Mouse (Mus musculus) MEL (cell line): ENCODE measurements around the gene Rnf212b. TPM values are rescaled to one million over a fixed set of nuclear protein-coding genes. Genes with fewer than 3 reads are reported as not detected.

Experiments used
- DNase-seq: peaks from one replicate; pipeline ENCODE4 v3.0.0; 2011; ENCODE audit warnings: low read depth, low spot score
- H3K27ac ChIP-seq: 2 replicates; pipeline ENCODE4 v1.5.1; 2012; ENCODE audit warnings: low read depth, mild to moderate bottlenecking, control low read depth, low read length, moderate library complexity; ENCODE audit not compliant: control insufficient read depth
- H3K27me3 ChIP-seq, 2 experiments: fragments of 150-350 bp in 1 of 2; sonication (generic) in 1 of 2; 2 replicates each; pipeline ENCODE4 v1.6.1; 2012; ENCODE audit warnings: low read length in 2 of 2, mild to moderate bottlenecking in 2 of 2, improper control_type of control experiment in 1 of 2, moderate library complexity in 1 of 2; ENCODE audit not compliant: insufficient read depth in 2 of 2, control insufficient read depth in 1 of 2
- H3K36me3 ChIP-seq, 2 experiments: 2 replicates each; pipeline ENCODE4 v1.6.1; 2012 to 2014; ENCODE audit warnings: low read length in 2 of 2, improper control_type of control experiment in 1 of 2, inconsistent platforms in 1 of 2, mild to moderate bottlenecking in 1 of 2; ENCODE audit not compliant: insufficient read depth in 2 of 2, control insufficient read depth in 1 of 2
- H3K4me1 ChIP-seq, 2 experiments: fragments of 150-350 bp in 1 of 2; sonication (generic) in 1 of 2; 2 replicates each; pipeline ENCODE4 v1.6.1; 2012; ENCODE audit warnings: low read length in 2 of 2, improper control_type of control experiment in 1 of 2, mild to moderate bottlenecking in 1 of 2; ENCODE audit not compliant: insufficient read depth in 2 of 2, control insufficient read depth in 1 of 2
- H3K4me3 ChIP-seq, 2 experiments: fragments of 150-350 bp in 1 of 2; sonication (generic) in 1 of 2; 2 replicates each; pipeline ENCODE4 v1.5.1; 2012; ENCODE audit warnings: low read depth in 2 of 2, low read length in 2 of 2, mild to moderate bottlenecking in 2 of 2, moderate library complexity in 2 of 2, control low read depth in 1 of 2, improper control_type of control experiment in 1 of 2; ENCODE audit not compliant: control insufficient read depth in 1 of 2, insufficient read depth in 1 of 2
- H3K79me2 ChIP-seq: 2 replicates; pipeline ENCODE4 v1.6.1; 2012; ENCODE audit warnings: mild to moderate bottlenecking, low read length, moderate library complexity; ENCODE audit not compliant: control insufficient read depth, poor library complexity, insufficient read depth
- H3K9ac ChIP-seq: 2 replicates; pipeline ENCODE4 v1.6.1; 2012; ENCODE audit warnings: low read depth, mild to moderate bottlenecking, control low read depth, low read length, moderate library complexity; ENCODE audit not compliant: control insufficient read depth, poor library complexity, severe bottlenecking
- H3K9me3 ChIP-seq: fragments of 150-350 bp; sonication (generic); replicated peaks from 2 replicates; pipeline ENCODE4 v1.6.1; 2012; ENCODE audit warnings: mild to moderate bottlenecking, low read length, improper control_type of control experiment, moderate library complexity; ENCODE audit not compliant: insufficient read depth
- BHLHE40 ChIP-seq: IDR thresholded peaks from 2 replicates; pipeline ENCODE4 v1.6.1; 2012; ENCODE audit warnings: low read depth, mild to moderate bottlenecking, inconsistent platforms, low read length, improper control_type of control experiment, borderline replicate concordance
- CHD1 ChIP-seq: IDR thresholded peaks from 2 replicates; pipeline ENCODE4 v1.6.1; 2012; ENCODE audit warnings: low read depth, mild to moderate bottlenecking, inconsistent platforms, low read length, improper control_type of control experiment
- CHD2 ChIP-seq: IDR thresholded peaks from 2 replicates; pipeline ENCODE4 v1.6.1; 2011; ENCODE audit warnings: low read length, improper control_type of control experiment
- E2F4 ChIP-seq: IDR thresholded peaks from 2 replicates; pipeline ENCODE4 v1.6.1; 2011; ENCODE audit warnings: low read depth, low read length, improper control_type of control experiment, borderline replicate concordance
- ELF1 ChIP-seq: IDR thresholded peaks from 2 replicates; pipeline ENCODE4 v1.6.1; 2014; ENCODE audit warnings: low read depth, mild to moderate bottlenecking, inconsistent platforms, low read length, improper control_type of control experiment, moderate library complexity
- EP300 ChIP-seq, 2 experiments: IDR thresholded peaks; 2 replicates each; pipeline ENCODE4 v1.6.1; 2011; ENCODE audit warnings: improper control_type of control experiment in 2 of 2, low read length in 2 of 2, low read depth in 1 of 2, mild to moderate bottlenecking in 1 of 2
- ETS1 ChIP-seq: IDR thresholded peaks from 2 replicates; pipeline ENCODE4 v1.6.1; 2012; ENCODE audit warnings: low read depth, mild to moderate bottlenecking, inconsistent platforms, low read length, improper control_type of control experiment, moderate library complexity
- GATA1 ChIP-seq: IDR thresholded peaks from 2 replicates; pipeline ENCODE4 v1.6.1; 2011; ENCODE audit warnings: low read depth, low read length, improper control_type of control experiment
- HCFC1 ChIP-seq: IDR thresholded peaks from 2 replicates; pipeline ENCODE4 v1.6.1; 2012; ENCODE audit warnings: low read depth, mild to moderate bottlenecking, inconsistent platforms, low read length, improper control_type of control experiment, moderate library complexity
- MAFK ChIP-seq: IDR thresholded peaks from 2 replicates; pipeline ENCODE4 v1.6.1; 2011; ENCODE audit warnings: low read depth, mild to moderate bottlenecking, low read length, improper control_type of control experiment, borderline replicate concordance
- MAX ChIP-seq: IDR thresholded peaks from 2 replicates; pipeline ENCODE4 v1.6.1; 2011; ENCODE audit warnings: low read length, improper control_type of control experiment
- MEF2A ChIP-seq: IDR thresholded peaks from 2 replicates; pipeline ENCODE4 v1.6.1; 2014; ENCODE audit warnings: low read depth, mild to moderate bottlenecking, inconsistent platforms, low read length, improper control_type of control experiment; ENCODE audit not compliant: poor library complexity, insufficient replicate concordance, severe bottlenecking; ENCODE audit errors: extremely low read depth
- MXI1 ChIP-seq: IDR thresholded peaks from 2 replicates; pipeline ENCODE4 v1.6.1; 2011; ENCODE audit warnings: mild to moderate bottlenecking, low read depth, low read length, improper control_type of control experiment
- MYB ChIP-seq: IDR thresholded peaks from 2 replicates; pipeline ENCODE4 v1.6.1; 2011; ENCODE audit warnings: mild to moderate bottlenecking, low read depth, low read length, improper control_type of control experiment
- NELFE ChIP-seq: IDR thresholded peaks from 2 replicates; pipeline ENCODE4 v1.6.1; 2011; ENCODE audit warnings: low read depth, low read length, improper control_type of control experiment
- POLR2A ChIP-seq, 2 experiments: IDR thresholded peaks; 2 replicates each; pipeline ENCODE4 v1.6.1; 2011 to 2012; ENCODE audit warnings: low read length in 2 of 2, mild to moderate bottlenecking in 2 of 2, control low read depth in 1 of 2, improper control_type of control experiment in 1 of 2, low read depth in 1 of 2, moderate library complexity in 1 of 2; ENCODE audit not compliant: control insufficient read depth in 1 of 2, insufficient read depth in 1 of 2, poor library complexity in 1 of 2
- POLR2AphosphoS2 ChIP-seq: IDR thresholded peaks from 2 replicates; pipeline ENCODE4 v1.6.1; 2011; ENCODE audit warnings: low read length, improper control_type of control experiment
- POLR2AphosphoS5 ChIP-seq: IDR thresholded peaks from 2 replicates; pipeline ENCODE4 v1.6.1; 2012; ENCODE audit warnings: low read depth, borderline replicate concordance, mild to moderate bottlenecking, inconsistent platforms, low read length, moderate library complexity, mixed read lengths
- RAD21 ChIP-seq: IDR thresholded peaks from 2 replicates; pipeline ENCODE4 v1.6.1; 2011; ENCODE audit warnings: mild to moderate bottlenecking, low read depth, low read length, improper control_type of control experiment
- SIN3A ChIP-seq: IDR thresholded peaks from 2 replicates; pipeline ENCODE4 v1.6.1; 2012; ENCODE audit warnings: low read length, improper control_type of control experiment, inconsistent platforms
- SMC3 ChIP-seq: IDR thresholded peaks from 2 replicates; pipeline ENCODE4 v1.6.1; 2011; ENCODE audit warnings: low read depth, low read length, improper control_type of control experiment
- TAL1 ChIP-seq: IDR thresholded peaks from 2 replicates; pipeline ENCODE4 v1.6.1; 2012; ENCODE audit warnings: mild to moderate bottlenecking, inconsistent platforms, low read length, moderate library complexity, mixed read lengths
- TBP ChIP-seq: IDR thresholded peaks from 2 replicates; pipeline ENCODE4 v1.8.0; 2011; ENCODE audit warnings: low read depth, low read length, improper control_type of control experiment
- TCF12 ChIP-seq: IDR thresholded peaks from 2 replicates; pipeline ENCODE4 v1.6.1; 2014; ENCODE audit warnings: low read depth, mild to moderate bottlenecking, inconsistent platforms, low read length, improper control_type of control experiment, moderate library complexity
- UBTF ChIP-seq: IDR thresholded peaks from 2 replicates; pipeline ENCODE4 v1.6.1; 2012; ENCODE audit warnings: low read depth, mild to moderate bottlenecking, inconsistent platforms, low read length, improper control_type of control experiment, moderate library complexity, borderline replicate concordance; ENCODE audit not compliant: insufficient read depth
- USF1 ChIP-seq: IDR thresholded peaks from 2 replicates; pipeline ENCODE4 v1.6.1; 2014; ENCODE audit warnings: low read depth, mild to moderate bottlenecking, inconsistent platforms, low read length, improper control_type of control experiment, moderate library complexity
- USF2 ChIP-seq, 2 experiments: IDR thresholded peaks; 2 replicates each; pipeline ENCODE4 v1.6.1; 2011 to 2012; ENCODE audit warnings: improper control_type of control experiment in 2 of 2, low read length in 2 of 2, borderline replicate concordance in 1 of 2, inconsistent platforms in 1 of 2, low read depth in 1 of 2, mild to moderate bottlenecking in 1 of 2; ENCODE audit not compliant: insufficient read depth in 1 of 2
- ZC3H11A ChIP-seq: IDR thresholded peaks from 2 replicates; pipeline ENCODE4 v1.6.1; 2012; ENCODE audit warnings: low read depth, mild to moderate bottlenecking, inconsistent platforms, low read length, improper control_type of control experiment
- ZMIZ1 ChIP-seq: IDR thresholded peaks from 2 replicates; pipeline ENCODE4 v1.6.1; 2012; ENCODE audit warnings: low read depth, mild to moderate bottlenecking, inconsistent platforms, low read length, improper control_type of control experiment, moderate library complexity
- ZNF384 ChIP-seq: IDR thresholded peaks from 2 replicates; pipeline ENCODE4 v1.6.1; 2012; ENCODE audit warnings: low read depth, mild to moderate bottlenecking, inconsistent platforms, low read length, improper control_type of control experiment
- polyA plus RNA-seq, 2 experiments: library from polyadenylated mRNA; stranded (reverse) in 1 of 2; unstranded in 1 of 2; fragments of >175 nt in 1 of 2; fragments of >200 nt in 1 of 2; gene quantifications; 2 replicates each; pipeline versions ENCODE4 v1.2.1 to v1.2.4; 2012; ENCODE audit warnings: low replicate concordance in 2 of 2, low read depth in 1 of 2; ENCODE audit not compliant: insufficient read length in 2 of 2, insufficient read depth in 1 of 2, missing spikeins in 1 of 2
- total RNA-seq: library from RNA; depleted of rRNA; stranded (reverse); fragments of 300-350 nt; gene quantifications from 2 replicates; pipeline ENCODE4 v1.2.3, GENCODE M21; 2012

Rnf212b gene
- total and polyA plus RNA-seq, 3 experiments, result not detected

DNA sequence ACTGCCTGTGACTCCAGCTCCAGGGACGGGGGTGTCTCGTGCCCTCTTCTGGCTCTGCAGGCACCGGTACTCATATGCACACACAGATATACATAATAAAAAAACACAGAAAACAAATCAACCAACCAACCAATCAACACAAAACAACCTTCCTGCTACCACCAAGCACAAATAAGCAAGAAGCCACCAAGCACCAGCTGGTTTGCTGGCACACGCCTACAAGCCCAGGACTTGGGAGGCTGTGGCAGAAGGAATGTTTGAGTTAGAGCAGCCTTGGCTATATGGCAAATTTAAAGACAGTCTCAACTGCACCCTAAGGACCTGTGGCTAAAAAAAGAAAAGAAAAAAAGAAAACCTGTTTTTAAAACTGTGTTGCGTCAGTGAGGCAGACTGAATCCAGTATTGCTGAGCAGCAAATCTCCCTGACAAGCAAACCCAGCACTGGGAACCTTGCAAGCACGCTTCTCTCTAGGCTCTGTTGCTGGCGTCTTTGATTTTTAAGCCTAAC is 38.4 kb upstream of the Rnf212b start:
- H3K9ac ChIP-seq, result no peak overlapping the region

DNA sequence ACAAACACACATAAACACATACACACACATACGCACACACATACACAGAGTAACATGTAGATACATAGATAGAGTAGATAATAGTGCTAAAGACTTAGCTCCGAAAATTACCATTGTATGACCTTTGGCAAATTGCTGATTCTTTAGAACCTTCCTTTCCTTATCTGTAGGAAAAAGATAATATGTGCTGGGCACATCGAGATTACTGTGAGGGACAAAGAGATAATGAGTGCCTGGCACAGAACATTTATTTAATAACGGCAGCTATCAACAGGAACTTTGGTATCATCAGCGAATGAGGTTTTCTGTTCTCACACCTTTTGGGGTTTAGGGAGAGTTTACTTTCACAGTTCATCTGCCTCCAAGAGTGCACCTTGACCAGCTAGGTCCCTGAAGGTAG is 37.2 kb upstream of the Rnf212b start:
- Histone ChIP-seq H3K36me3 (peaks cover 0 to 8% of the 10 kb centered on the region in 2 experiments; a peak in 2 of 4 replicates), H3K4me1 (peaks cover 0 to 9% of the 10 kb centered on the region in 2 experiments; a peak in 1 of 4 replicates), H3K9ac (no peak overlapping the region), H3K27me3 (peaks cover 7 to 11% of the 10 kb centered on the region in 2 experiments), H3K79me2 (no peaks in the 10 kb centered on the region), H3K4me3 (no peak overlapping the region), H3K27ac (no peak overlapping the region), H3K9me3 (no peaks in the 10 kb centered on the region)
- DNase-seq, result no peak
- TF ChIP-seq ELF1 (no peak), MXI1 (no peak), USF1 (no peak), EP300 (IDR thresholded peaks at IDR 0.05; ENCODE audit: low read depth in 1 of 2, low read length in 2 of 2) (peak; percentile 51 to 56; a peak in 3 of 4 replicates), BHLHE40 (no peak), ETS1 (0 out of 2 replicates have a peak, but pooled peaks have one; percentile 19), ZNF384 (no peak), E2F4 (no peak), MEF2A (no peak), USF2 (IDR thresholded peaks at IDR 0.05; ENCODE audit: borderline replicate concordance in 1 of 2, insufficient read depth in 1 of 2, low read depth in 1 of 2, low read length in 2 of 2) (no peak), UBTF (no peak), MAX (no peak), ZC3H11A (no peak), NELFE (no peak), POLR2AphosphoS2 (no peak), GATA1 (peak; percentile 61), SMC3 (no peak), ZMIZ1 (no peak), POLR2AphosphoS5 (no peak), CHD2 (no peak), CHD1 (no peak), POLR2A (IDR thresholded peaks at IDR 0.05; ENCODE audit: control insufficient read depth in 1 of 2, insufficient read depth in 1 of 2, low read depth in 1 of 2, low read length in 2 of 2, poor library complexity in 1 of 2) (no peak), TBP (no peak), TCF12 (peak; percentile 18; the same call in 1 of the 2 replicates), HCFC1 (no peak), RAD21 (no peak), MAFK (no peak), TAL1 (no peak)

More for the DNA sequence above, 38.4 kb upstream of the Rnf212b start:
- TF ChIP-seq POLR2A (IDR thresholded peaks at IDR 0.05; ENCODE audit: control insufficient read depth in 1 of 2, insufficient read depth in 1 of 2, low read depth in 1 of 2, low read length in 2 of 2, poor library complexity in 1 of 2) (no peak), MAFK (no peak), MEF2A (no peak), ZC3H11A (no peak), CHD1 (no peak), SIN3A (no peak), MYB (no peak), POLR2AphosphoS5 (no peak), ZNF384 (no peak)
- no peak overlapping the region for H3K27ac ChIP-seq
- no peak for DNase-seq
- H3K36me3 ChIP-seq, result peaks cover 0 to 8% of the 10 kb centered on the region in 2 experiments; a peak in 2 of 4 replicates
- no peak overlapping the region for H3K4me3 ChIP-seq
- no peaks in the 10 kb centered on the region for H3K9me3 ChIP-seq
- no peaks in the 10 kb centered on the region for H3K79me2 ChIP-seq
- H3K27me3 ChIP-seq, result peaks cover 1 to 9% of the 10 kb centered on the region in 2 experiments
- peaks cover 0 to 9% of the 10 kb centered on the region in 2 experiments; a peak in 1 of 4 replicates for H3K4me1 ChIP-seq
